Mouse (Mus musculus) kidney, adult 2 months (tissue): ENCODE data around the gene Nmu.

Experiments used
- CTCF ChIP-seq: fragments of 200-500 bp; conservative IDR thresholded peaks from 2 replicates; pipeline ENCODE4 v1.5.1; 2011; ENCODE audit warnings: low read depth, mild to moderate bottlenecking, control low read depth, low read length, moderate library complexity, mixed read lengths; ENCODE audit not compliant: insufficient read depth, insufficient read length
- POLR2A ChIP-seq: fragments of 200-500 bp; IDR thresholded peaks from one replicate; pipeline ENCODE4 v1.6.1; 2011; ENCODE audit warnings: low read depth, low read length, control low read depth

DNA sequence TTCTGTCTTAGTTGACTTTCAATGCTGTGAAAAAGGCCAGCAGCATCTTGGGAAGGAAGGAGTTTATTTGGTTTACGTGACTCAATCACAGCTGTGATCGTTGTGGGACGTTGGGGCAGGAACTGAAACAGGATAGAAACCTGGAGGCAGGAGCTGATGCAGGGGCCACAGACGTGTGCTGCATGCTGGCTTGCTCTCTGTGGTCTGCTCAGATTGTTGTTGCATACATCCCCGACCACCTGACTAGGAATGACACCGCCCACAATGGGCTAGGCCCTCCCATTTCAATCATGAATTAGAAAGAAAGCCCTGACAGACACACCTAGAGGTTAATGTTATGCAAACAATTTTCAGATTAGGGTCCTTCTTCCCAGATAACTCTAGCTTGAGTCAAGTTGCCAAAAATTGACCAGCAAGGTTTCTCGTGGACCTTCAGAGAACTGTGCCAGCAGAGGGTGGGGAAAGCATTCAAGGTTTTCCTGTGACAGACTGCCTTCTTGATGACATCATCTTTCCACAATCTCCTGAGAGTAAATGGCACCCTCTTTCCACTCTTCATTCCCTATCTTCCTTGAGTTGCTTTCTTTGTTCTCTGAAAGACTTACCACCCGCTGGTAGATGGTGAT is 5.7 kb upstream of the Nmu start:
- TF ChIP-seq POLR2A (no peak), CTCF (no peak)
